Mouse (Mus musculus) kidney, adult 11 months (tissue): ENCODE data around the gene Ttll10.
A peak's percentile ranks its signal among the peaks of the same experiment; 100 is the strongest.

ENCODE experiments used
- DNase-seq: peaks from one replicate; pipeline ENCODE4 v3.0.0; 2022

Ttll10 gene

GRCm38 (mm10) chr4:156059261-156059660 is at the start of gene Ttll10:
TSS of gene Ttll10 (minus strand) at chr4:156059414.
- peak; percentile 77 for DNase-seq

DNA sequence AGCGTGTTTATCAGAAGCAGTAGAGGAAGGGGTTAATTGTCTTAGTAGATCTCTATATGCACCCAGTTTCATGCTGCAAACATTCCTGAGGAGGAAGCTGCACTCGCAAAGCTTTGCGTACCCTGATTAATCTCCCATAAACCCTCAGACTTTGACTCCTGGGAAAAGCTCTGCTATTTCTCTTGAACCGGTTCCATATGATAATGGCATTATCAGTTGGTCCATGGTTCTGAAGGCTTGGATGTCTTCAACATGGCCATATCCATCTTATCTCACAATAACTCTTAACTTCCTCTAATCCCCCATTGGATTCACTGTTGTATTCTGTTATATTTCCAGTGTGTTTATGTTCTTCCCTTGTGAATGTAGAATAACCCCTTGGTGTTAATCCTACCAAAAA is 44.1 kb upstream of the Ttll10 start:
- no peak for DNase-seq

- DNase-seq, result no peak
Measured at GRCm38 (mm10) chr4:156101481-156101903, 42.3 kb upstream of the Ttll10 start.

- no peak for DNase-seq
Measured at GRCm38 (mm10) chr4:156100501-156100900, 41.3 kb upstream of the Ttll10 start.

DNA sequence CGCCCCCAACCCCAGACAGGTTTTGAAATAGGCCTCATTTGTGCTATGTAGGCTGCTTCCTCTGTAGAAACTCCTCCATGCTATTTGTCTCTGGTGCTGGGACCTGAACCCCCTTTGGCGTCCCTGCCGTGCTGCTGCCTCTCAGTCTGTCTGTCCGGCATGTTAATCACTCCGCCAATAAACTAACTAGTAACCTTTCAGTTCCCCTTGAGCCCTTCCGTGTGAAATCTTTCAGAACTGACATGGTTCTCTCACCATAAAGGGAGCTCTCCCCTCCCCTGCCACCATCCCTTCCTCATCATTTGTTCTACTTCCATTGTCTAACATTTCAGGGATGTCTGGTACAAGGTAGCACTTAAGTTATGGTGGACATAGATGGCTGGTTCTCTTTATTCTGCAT is 40.2 kb upstream of the Ttll10 start:
- no peak for DNase-seq

DNA sequence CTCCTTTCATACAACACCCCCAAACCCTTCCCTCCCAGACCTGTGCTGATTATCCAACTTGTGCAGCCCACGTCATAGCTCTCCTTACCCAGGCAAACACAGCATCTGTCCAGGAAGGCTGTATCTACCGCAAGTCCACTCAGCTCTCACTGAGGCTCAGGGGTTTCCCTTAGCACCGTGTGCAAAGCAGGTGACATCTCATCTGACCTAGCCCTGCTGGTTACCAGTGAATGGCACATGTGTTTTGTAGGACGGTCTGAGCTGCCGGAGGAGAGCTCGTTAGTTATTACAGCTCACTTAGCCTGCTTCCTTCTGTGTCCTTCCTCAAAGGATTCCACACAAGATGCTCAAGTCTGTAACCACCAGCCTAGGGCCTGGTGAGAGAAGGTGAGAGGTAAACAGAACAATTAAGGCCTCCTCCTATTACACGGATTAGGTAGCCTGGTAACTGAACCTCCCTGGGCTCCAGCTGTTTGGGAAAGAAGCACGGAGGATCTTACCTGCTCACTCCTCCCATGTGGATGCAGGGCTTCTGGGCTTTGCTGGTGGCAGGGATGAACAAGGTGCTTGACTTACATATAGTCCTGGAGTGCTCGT is 38.7 kb upstream of the Ttll10 start:
- no peak for DNase-seq

- DNase-seq, result no peak
Measured at GRCm38 (mm10) chr4:156096191-156096590, 37.0 kb upstream of the Ttll10 start.

DNA sequence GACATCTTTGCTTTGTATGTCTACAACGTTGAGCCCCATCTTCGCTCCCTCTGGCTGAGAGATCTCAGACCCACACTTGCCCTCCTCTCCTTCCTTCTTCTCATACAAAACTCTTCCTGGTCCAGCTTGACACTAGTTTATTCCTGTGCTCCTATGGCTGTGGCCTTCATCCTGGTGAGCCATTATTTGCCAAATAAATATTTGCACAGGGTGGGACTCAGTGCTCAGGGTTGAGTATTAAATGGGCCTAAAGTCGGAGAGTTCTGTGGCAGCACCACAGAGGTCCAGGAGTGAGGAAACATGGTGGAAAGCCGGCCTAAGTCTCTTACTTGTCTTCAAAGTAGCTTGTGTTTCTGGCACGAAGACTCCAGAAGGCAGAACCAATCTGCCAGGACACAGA is 34.5 kb upstream of the Ttll10 start:
- no peak for DNase-seq

DNA sequence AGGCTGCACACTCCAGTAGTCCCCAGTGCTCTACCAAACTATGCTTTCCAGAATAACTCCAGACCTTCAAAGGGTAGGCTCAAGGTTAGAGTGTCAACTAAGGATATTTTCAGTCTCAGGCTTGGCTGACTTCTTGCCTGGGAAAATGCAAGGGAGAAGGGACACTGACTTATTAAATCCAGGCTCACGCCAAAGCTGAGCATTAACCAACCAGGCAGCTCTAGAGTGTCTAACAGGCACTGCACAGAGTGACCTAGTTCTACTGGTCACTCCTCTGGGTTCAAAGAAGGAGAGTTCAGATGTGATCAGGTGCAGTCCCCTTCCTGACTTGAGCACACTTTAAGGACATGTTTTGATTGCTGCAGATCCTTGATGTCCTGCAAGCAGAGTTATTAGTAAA is 33.6 kb upstream of the Ttll10 start:
- DNase-seq, result peak; percentile 69

GRCm38 (mm10) chr4:156091236-156091635 is 32.0 kb upstream of the Ttll10 start:
- no peak for DNase-seq

GRCm38 (mm10) chr4:156087398-156088087 is 28.3 kb upstream of the Ttll10 start:
- DNase-seq, result no peak

- no peak for DNase-seq
Measured at GRCm38 (mm10) chr4:156085256-156085655, 26.0 kb upstream of the Ttll10 start.

DNA sequence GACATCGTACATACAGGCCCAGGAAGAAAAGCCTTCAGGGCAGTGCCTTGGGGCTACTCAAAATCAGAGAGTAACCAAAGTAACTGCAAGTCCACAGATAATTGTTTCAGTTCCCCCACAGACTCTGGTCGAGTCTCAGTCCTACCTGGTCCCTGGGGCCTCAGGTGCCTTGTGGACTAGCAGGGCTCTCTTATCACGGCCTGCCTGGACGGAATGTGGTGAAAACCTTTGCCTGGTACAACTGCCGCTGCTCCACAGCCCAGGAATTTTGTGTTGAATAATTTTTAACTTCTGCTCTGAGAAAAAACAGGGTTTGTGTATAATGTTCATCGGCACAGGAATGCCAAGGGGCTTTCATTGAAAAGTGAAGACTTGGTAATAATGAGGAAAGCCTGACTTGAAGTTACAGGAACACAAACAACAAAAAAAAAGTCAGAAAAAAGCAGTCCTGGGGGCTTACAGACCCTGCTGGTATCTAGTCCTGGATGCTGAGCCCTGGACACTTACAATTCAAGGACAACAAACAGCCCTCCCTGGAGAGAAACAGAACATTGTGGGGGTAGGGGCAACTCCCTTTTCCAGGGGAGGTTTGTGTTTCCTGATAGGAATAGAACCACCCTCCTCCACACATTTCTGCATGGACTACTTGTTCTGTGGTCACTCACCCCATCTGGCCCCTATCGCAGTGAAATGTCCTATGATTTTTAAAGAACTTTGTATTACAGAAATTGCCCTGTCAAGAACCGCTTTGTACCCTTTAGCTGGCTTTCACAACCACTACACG is 25.1 kb upstream of the Ttll10 start:
- peak; percentile 79 for DNase-seq

- peak; percentile 91 for DNase-seq
Measured at GRCm38 (mm10) chr4:156083348-156083747, 24.1 kb upstream of the Ttll10 start.

DNA sequence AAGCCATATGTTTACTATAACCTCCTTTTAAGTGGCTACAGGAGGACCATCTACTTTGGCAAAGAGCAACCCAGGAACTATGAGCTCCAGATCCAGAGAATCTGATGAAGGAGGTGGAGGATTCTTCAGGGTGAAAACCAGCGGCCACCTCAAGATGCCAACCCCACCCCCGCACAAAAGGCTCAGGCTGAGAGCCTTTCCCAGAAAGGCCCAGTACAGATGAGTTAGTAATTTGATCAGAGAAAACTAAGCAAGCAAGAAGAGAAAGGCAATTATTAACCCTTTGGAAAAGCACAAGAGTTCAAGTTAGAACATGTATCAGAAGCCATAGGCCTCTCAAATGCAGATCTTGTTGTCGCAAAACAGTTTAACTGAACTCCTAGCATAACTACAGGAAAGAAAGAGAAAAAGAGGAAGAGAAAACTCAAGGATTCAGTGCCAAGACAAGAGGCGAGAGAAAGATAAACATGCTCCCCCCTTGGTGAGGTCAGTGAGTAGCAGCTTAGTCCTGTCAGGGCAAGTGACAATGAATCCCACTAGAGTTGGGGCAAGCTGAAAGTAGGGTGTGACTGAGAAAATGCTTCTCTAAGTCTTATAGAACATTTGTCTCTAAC is 23.5 kb upstream of the Ttll10 start:
- peak; percentile 52 for DNase-seq

- DNase-seq, result peak; percentile 73
Measured at GRCm38 (mm10) chr4:156077499-156078301, 18.5 kb upstream of the Ttll10 start.

GRCm38 (mm10) chr4:156076911-156077382 is 17.7 kb upstream of the Ttll10 start:
- DNase-seq, result no peak

GRCm38 (mm10) chr4:156070716-156071115 is 11.5 kb upstream of the Ttll10 start:
- DNase-seq, result no peak

DNA sequence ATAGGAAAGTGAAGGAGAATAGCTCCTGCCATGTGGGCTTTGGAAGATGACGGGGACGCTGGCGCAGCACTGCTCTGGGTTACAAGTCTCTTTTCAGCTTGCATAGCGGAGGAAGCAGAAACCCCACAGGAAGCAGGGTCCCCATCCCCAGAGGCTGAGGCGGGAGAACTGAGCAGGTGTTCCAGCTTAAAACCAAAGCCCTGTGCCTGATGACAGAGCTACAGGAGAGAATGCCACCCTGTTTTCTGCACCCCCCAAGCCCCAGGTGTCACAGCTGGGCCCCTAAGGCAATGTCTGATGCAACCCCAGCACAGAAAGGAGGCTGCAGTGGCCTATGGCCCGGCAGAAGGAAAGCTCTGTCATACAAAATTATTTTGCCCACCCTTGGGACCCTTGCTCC is 11.1 kb upstream of the Ttll10 start:
- DNase-seq, result no peak

DNA sequence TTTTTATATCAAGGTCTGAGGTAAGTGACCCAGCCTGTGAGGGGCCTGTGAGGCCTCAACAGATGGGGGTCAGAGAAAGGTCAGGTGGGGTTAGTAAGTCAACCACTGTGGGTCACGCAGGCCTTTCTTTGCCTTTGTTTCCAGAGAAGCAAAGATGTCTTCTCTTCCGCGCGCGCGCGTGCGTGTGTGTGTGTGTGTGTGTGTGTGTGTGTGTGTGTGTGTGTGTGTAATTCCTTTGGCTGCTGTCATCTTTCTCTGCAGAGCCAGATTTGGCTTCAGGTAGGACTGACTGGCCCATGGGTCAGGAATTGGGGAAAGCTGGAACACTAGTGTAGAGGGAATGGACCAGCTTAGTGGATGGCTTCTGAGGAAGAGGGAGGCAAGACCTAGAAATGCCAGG is 10.5 kb upstream of the Ttll10 start:
- no peak for DNase-seq

DNA sequence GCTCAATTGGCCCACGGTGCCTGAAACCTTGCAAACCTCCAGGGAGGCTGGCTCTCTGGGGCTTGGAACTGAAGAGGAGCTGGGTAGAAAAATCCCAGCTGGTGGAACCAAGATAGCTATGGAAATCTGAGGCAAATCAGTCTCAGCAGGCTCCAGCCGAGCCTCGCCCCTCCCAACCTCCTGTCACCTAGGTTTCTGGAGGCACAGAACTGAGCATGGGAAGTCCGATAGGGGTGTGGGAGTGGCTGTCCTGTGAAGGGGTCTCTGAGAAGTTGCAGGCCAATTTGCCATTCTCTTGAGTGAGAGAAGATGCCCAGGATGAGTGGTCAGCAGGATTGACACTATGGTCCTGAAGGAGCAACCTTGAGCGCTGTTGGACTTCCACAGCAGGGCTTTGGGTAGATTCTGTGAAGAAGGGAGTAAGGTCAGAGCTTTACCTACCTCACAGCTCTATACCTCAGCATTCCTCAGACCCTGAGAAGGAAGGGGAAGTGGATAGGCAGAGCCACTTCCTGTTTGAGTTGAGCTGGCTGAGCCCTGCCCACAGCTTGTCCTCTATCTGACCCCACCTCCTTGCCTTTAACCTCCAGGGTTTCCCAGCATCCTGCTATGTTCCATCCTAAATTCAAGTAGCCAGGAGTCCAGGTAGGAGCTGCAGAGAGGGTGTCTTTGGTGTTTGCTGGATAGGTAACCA is 8.2 kb upstream of the Ttll10 start:
- DNase-seq, result no peak
